Mouse (Mus musculus) neural tube, embryonic 12.5 days (tissue): ENCODE measurements around the gene Zfp217. TPM values are rescaled to one million over a fixed set of nuclear protein-coding genes. Genes with fewer than 3 reads are reported as not detected.
"Not testable (repeated sequence)": the region's sequence is repeated elsewhere in the genome, so short reads cannot be mapped to it uniquely, and the experiment has no call there.

Experiments used
- ATAC-seq: fragments of 200-750 bp; cut with Nextera tagmentation; 2 replicates; pipeline ENCODE4 v1.8.0; 2017; ENCODE audit warnings: low read depth, mild to moderate bottlenecking, moderate TSS enrichment, moderate library complexity; ENCODE audit not compliant: low FRiP score
- H3K27ac ChIP-seq: fragments of 300-500 bp; sonication (generic); 2 replicates; pipeline ENCODE4 v1.5.1; 2016
- H3K27me3 ChIP-seq: fragments of 300-500 bp; sonication (generic); replicated peaks from 2 replicates; pipeline ENCODE4 v1.6.1; 2016; ENCODE audit warnings: mild to moderate bottlenecking
- H3K36me3 ChIP-seq: fragments of 300-500 bp; sonication (generic); 2 replicates; pipeline ENCODE4 v1.6.1; 2016; ENCODE audit warnings: mild to moderate bottlenecking
- H3K4me1 ChIP-seq: fragments of 300-500 bp; sonication (generic); 2 replicates; pipeline ENCODE4 v1.6.1; 2016
- H3K4me2 ChIP-seq: fragments of 300-500 bp; sonication (generic); replicated peaks from 2 replicates; pipeline ENCODE4 v1.6.1; 2016; ENCODE audit warnings: mild to moderate bottlenecking
- H3K4me3 ChIP-seq: fragments of 300-500 bp; sonication (generic); 2 replicates; pipeline ENCODE4 v1.5.1; 2016
- H3K9ac ChIP-seq: fragments of 300-500 bp; sonication (generic); 2 replicates; pipeline ENCODE4 v1.6.1; 2016; ENCODE audit warnings: mild to moderate bottlenecking
- H3K9me3 ChIP-seq: fragments of 300-500 bp; sonication (generic); 2 replicates; pipeline ENCODE4 v1.6.1; 2016; ENCODE audit warnings: mild to moderate bottlenecking
- WGBS: fragments of 180-500 bp; shearing (Covaris S2); methylation state at CpG from one replicate; pipeline ENCODE4 v1.1.7; 2016; 5-methylcytosine and 5-hydroxymethylcytosine counted together
- polyA plus RNA-seq: library from polyadenylated mRNA; unstranded; fragments of >200 nt; fragmentation: Nextera tagmentation; extraction: Ambion mirVana; gene quantifications from 2 replicates; pipeline ENCODE4 v1.2.1, GENCODE M21; 2016

Gene Zfp217
- 2.3 and 2.5 TPM in 2 replicates for polyA plus RNA-seq

- H3K4me2 ChIP-seq: no peak within 1 kb of the TSS
- no peaks in the 10 kb centered on the region for H3K9me3 ChIP-seq
- no peaks in the 10 kb centered on the region for H3K4me1 ChIP-seq
- no peak within 1 kb of the TSS for H3K9ac ChIP-seq
- ATAC-seq: no peak
- no peaks in the 10 kb centered on the region for H3K36me3 ChIP-seq
- H3K27me3 ChIP-seq: no peaks in the 10 kb centered on the region
- H3K27ac ChIP-seq: no peak within 1 kb of the TSS
- WGBS: 71% methylated on average over 14 of the region's 14 CpGs
- H3K4me3 ChIP-seq: no peak within 1 kb of the TSS
These were observed at the start of gene Zfp217 for GRCm38 (mm10) chr2:170147661-170148153. Gene Zfp217 (minus strand): TSS chr2:170148103.

- 76% methylated on average over 13 of the region's 13 CpGs for WGBS
- ATAC-seq: no peak
- Histone ChIP-seq H3K4me2 (no peak overlapping the region), H3K9me3 (no peaks in the 10 kb centered on the region), H3K9ac (no peak overlapping the region), H3K27me3 (no peaks in the 10 kb centered on the region), H3K4me3 (no peak overlapping the region), H3K4me1 (peaks cover 6% of the 10 kb centered on the region; the same call in 1 of the 2 replicates), H3K27ac (no peak overlapping the region), H3K36me3 (no peaks in the 10 kb centered on the region)
These were observed 47.7 kb upstream of the Zfp217 start for GRCm38 (mm10) chr2:170195542-170196089.

GRCm38 (mm10) chr2:170194845-170195244, 46.9 kb upstream of the Zfp217 start:
- H3K4me1 ChIP-seq: peaks cover 6% of the 10 kb centered on the region; the same call in 1 of the 2 replicates
- H3K36me3 ChIP-seq: no peaks in the 10 kb centered on the region
- no peaks in the 10 kb centered on the region for H3K27me3 ChIP-seq
- 94% methylated on average over 12 of the region's 12 CpGs for WGBS
- H3K9me3 ChIP-seq: no peaks in the 10 kb centered on the region
- no peak overlapping the region for H3K4me2 ChIP-seq
- no peak overlapping the region for H3K4me3 ChIP-seq
- no peak overlapping the region for H3K9ac ChIP-seq
- no peak overlapping the region for H3K27ac ChIP-seq
- ATAC-seq: no peak

- H3K4me3 ChIP-seq: no peak overlapping the region
- H3K4me1 ChIP-seq: peaks cover 6% of the 10 kb centered on the region; the same call in 1 of the 2 replicates
- WGBS: 26% methylated on average over 6 of the region's 6 CpGs
- no peaks in the 10 kb centered on the region for H3K27me3 ChIP-seq
- peak overlapping the region; percentile 54 for H3K4me2 ChIP-seq
- no peak overlapping the region for H3K27ac ChIP-seq
- H3K36me3 ChIP-seq: no peaks in the 10 kb centered on the region
- H3K9ac ChIP-seq: 0 out of 2 replicates have a peak overlapping the region, but pooled peaks have one; percentile 19
- ATAC-seq: 0 out of 2 replicates have a peak, but pooled peaks have one; percentile 10
- no peaks in the 10 kb centered on the region for H3K9me3 ChIP-seq
These were observed 45.9 kb upstream of the Zfp217 start for GRCm38 (mm10) chr2:170193850-170194249.

- peaks cover 6% of the 10 kb centered on the region; the same call in 1 of the 2 replicates for H3K4me1 ChIP-seq
- no peak overlapping the region for H3K27ac ChIP-seq
- H3K9ac ChIP-seq: no peak overlapping the region
- H3K27me3 ChIP-seq: no peaks in the 10 kb centered on the region
- ATAC-seq: peak; percentile 82
- no peaks in the 10 kb centered on the region for H3K9me3 ChIP-seq
- WGBS: 8% methylated on average over 10 of the region's 10 CpGs
- peak overlapping the region; percentile 19; the same call in 1 of the 2 replicates for H3K4me3 ChIP-seq
- H3K36me3 ChIP-seq: no peaks in the 10 kb centered on the region
- peak overlapping the region; percentile 54 for H3K4me2 ChIP-seq
These were observed 45.3 kb upstream of the Zfp217 start for GRCm38 (mm10) chr2:170193211-170193610.

- peak overlapping the region; percentile 54 for H3K4me2 ChIP-seq
- WGBS: 30% methylated on average over 7 of the region's 7 CpGs
- peak; percentile 85 for ATAC-seq
- no peaks in the 10 kb centered on the region for H3K36me3 ChIP-seq
- no peaks in the 10 kb centered on the region for H3K9me3 ChIP-seq
- H3K27me3 ChIP-seq: no peaks in the 10 kb centered on the region
- no peak overlapping the region for H3K4me3 ChIP-seq
- 0 out of 2 replicates have a peak overlapping the region, but pooled peaks have one; percentile 26 for H3K9ac ChIP-seq
- H3K4me1 ChIP-seq: peaks cover 6% of the 10 kb centered on the region; the same call in 1 of the 2 replicates
- H3K27ac ChIP-seq: no peak overlapping the region
These were observed 44.8 kb upstream of the Zfp217 start for GRCm38 (mm10) chr2:170192731-170193149.

- no peak overlapping the region for H3K4me3 ChIP-seq
- 90% methylated on average over 7 of the region's 7 CpGs for WGBS
- no peaks in the 10 kb centered on the region for H3K36me3 ChIP-seq
- no peak overlapping the region for H3K4me2 ChIP-seq
- H3K27me3 ChIP-seq: no peaks in the 10 kb centered on the region
- no peak for ATAC-seq
- H3K9ac ChIP-seq: no peak overlapping the region
- peaks cover 6% of the 10 kb centered on the region; the same call in 1 of the 2 replicates for H3K4me1 ChIP-seq
- no peak overlapping the region for H3K27ac ChIP-seq
- no peaks in the 10 kb centered on the region for H3K9me3 ChIP-seq
These were observed 40.8 kb upstream of the Zfp217 start for GRCm38 (mm10) chr2:170188721-170189120.

GRCm38 (mm10) chr2:170185137-170185837, 37.4 kb upstream of the Zfp217 start:
- Histone ChIP-seq H3K9ac (no peak overlapping the region), H3K4me3 (no peak overlapping the region), H3K4me2 (peak overlapping the region; percentile 62), H3K4me1 (no peaks in the 10 kb centered on the region), H3K27ac (no peak overlapping the region), H3K9me3 (no peaks in the 10 kb centered on the region), H3K36me3 (no peaks in the 10 kb centered on the region), H3K27me3 (no peaks in the 10 kb centered on the region)
- ATAC-seq: no peak
- WGBS: 79% methylated on average over 4 of the region's 4 CpGs

- 1% methylated on average over 32 of the region's 33 CpGs for WGBS
- peak; percentile 89 for ATAC-seq
These were observed 36.5 kb upstream of the Zfp217 start for GRCm38 (mm10) chr2:170184175-170184983.

GRCm38 (mm10) chr2:170183851-170184174, 35.9 kb upstream of the Zfp217 start:
- WGBS: 72% methylated on average over 4 of the region's 4 CpGs
- no peak for ATAC-seq
- no peak overlapping the region for H3K4me3 ChIP-seq

More at GRCm38 (mm10) chr2:170184175-170184983, 36.5 kb upstream of the Zfp217 start:
- peak overlapping the region; percentile 53 for H3K9ac ChIP-seq
- H3K4me3 ChIP-seq: peak overlapping the region; percentile 44
- no peaks in the 10 kb centered on the region for H3K9me3 ChIP-seq
- no peak overlapping the region for H3K27ac ChIP-seq
- no peaks in the 10 kb centered on the region for H3K36me3 ChIP-seq
- H3K27me3 ChIP-seq: no peaks in the 10 kb centered on the region
- H3K4me1 ChIP-seq: no peaks in the 10 kb centered on the region
- H3K4me2 ChIP-seq: peak overlapping the region; percentile 62

GRCm38 (mm10) chr2:170181862-170182261, 34.0 kb upstream of the Zfp217 start:
- Histone ChIP-seq H3K36me3 (no peaks in the 10 kb centered on the region), H3K27me3 (no peaks in the 10 kb centered on the region), H3K27ac (no peak overlapping the region), H3K4me3 (no peak overlapping the region), H3K4me1 (peaks cover 4% of the 10 kb centered on the region; the same call in 1 of the 2 replicates), H3K4me2 (no peak overlapping the region), H3K9me3 (no peaks in the 10 kb centered on the region), H3K9ac (no peak overlapping the region)
- WGBS: 80% methylated on average over 6 of the region's 6 CpGs
- ATAC-seq: no peak

More at GRCm38 (mm10) chr2:170183851-170184174, 35.9 kb upstream of the Zfp217 start:
- no peaks in the 10 kb centered on the region for H3K36me3 ChIP-seq
- H3K27ac ChIP-seq: no peak overlapping the region
- H3K9ac ChIP-seq: no peak overlapping the region
- no peaks in the 10 kb centered on the region for H3K9me3 ChIP-seq
- H3K4me1 ChIP-seq: no peaks in the 10 kb centered on the region
- H3K4me2 ChIP-seq: peak overlapping the region; percentile 62; the same call in 1 of the 2 replicates
- H3K27me3 ChIP-seq: no peaks in the 10 kb centered on the region

- 96% methylated on average over 3 of the region's 3 CpGs for WGBS
- not testable (repeated sequence) for H3K4me2 ChIP-seq, H3K27me3 ChIP-seq, H3K36me3 ChIP-seq, H3K4me3 ChIP-seq, ATAC-seq, H3K9me3 ChIP-seq, H3K9ac ChIP-seq, H3K27ac ChIP-seq
- peaks cover 11% of the 10 kb centered on the region for H3K4me1 ChIP-seq
These were observed 32.9 kb upstream of the Zfp217 start for GRCm38 (mm10) chr2:170180769-170181168.
